Mouse (Mus musculus) lung, postnatal 25 days (tissue): ENCODE measurements around the gene Mterf4.
"Not testable (repeated sequence)": the region's sequence is repeated elsewhere in the genome, so short reads cannot be mapped to it uniquely, and the experiment has no call there.

ENCODE experiments used
- DNase-seq: peaks from one replicate; pipeline ENCODE4 v3.0.0; 2022; ENCODE audit warnings: low spot score

The Mterf4 gene

DNA sequence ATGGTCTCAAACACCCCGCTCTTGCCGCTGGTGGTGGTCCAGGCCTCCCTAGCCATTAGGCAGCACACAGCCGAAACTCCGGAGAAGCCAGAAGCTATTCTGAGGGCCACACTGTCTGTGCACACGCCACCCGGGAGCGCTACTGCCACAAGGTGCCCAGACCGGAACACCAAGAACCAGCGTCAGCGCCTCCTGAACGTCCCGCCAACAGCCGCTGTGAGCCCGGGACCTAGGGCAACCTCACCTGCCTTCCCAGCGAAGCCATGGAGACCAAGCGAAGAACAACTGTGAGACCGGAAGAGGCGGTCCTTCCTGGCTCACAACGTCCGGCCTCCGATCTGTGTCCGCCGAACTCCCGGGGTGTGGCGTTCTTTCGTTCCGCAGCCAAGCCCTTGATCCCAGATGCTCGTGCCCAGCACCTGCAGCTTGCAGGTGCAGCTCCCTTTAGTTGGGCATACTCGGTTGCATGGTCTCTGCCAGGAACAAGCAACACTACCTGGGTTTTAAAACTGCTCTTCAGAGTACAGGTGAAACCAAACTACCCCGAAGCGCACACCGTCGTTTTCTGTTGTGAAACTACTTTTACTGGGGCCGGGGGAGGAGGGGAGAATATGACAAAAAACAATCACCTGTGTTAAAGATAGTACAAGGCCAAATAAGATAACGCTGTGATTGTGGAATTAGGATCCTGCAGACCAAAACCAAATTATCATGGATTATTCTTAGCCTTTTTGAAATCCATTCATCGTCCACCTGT, at the start of gene Mterf4:
Mterf4 (minus strand) TSS at position 335 of the 757 bp plus-strand sequence.
- peak; percentile 78 for DNase-seq

DNA sequence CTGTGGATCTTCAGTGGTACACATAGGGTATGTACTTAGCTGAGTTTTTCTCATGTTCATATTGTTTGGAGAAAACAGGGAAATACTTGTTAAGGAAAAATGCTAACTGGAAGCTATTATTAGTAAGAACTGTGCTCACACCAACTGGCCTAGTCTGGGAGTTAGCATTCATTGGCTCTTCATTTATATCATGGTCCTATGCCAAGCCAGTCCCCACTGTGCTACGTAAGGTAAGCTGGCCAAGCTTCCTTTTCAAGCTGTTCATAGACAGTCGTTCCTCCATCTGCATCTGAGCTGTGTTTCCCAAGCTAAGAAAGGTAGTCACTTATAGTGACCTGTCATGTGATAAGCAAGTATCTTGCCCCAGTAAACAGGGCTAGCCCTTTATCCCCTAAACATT, 47.0 kb upstream of the Mterf4 start:
- DNase-seq, result no peak

DNA sequence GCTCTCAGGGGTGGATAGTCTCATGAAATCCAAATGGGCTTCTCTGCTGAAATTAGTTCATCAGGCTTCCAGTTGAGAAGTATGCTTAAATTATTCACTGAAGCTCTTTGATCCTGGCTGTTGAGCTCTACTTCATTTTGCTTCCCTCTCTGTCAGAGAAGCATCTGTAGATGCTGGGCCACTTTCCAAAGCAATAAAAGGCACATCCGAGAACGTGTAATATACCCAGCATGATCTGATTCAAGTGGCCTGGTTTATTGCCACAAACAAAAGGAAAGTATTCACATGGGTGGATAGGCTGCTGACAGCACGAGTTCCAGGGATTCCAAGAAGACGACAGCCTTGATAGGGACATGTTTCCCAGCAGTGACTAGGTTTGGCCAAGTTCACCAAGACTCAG, 44.0 kb upstream of the Mterf4 start:
- DNase-seq, result no peak

DNA sequence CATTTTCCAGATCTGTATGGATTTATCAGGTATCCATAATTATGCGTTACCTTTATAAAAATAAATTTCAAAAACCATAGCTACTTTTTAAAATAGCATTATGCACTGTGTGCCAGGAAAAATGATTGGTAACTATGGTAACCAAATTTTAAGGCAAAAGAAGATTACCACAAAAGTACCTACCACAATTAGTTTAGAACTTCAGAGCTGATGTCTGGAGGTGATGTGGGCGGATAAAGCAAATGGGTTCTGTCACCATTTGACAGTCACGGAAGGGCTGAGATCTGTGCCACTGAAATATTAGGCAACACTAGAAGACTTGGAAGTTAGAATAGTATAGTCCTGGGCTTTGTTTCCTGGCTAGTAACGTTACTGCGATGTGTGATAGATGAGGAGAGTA, 41.5 kb upstream of the Mterf4 start:
- DNase-seq, result no peak

- DNase-seq, result peak; percentile 97
Observed at GRCm38 (mm10) chr1:93343504-93344047, 37.9 kb upstream of the Mterf4 start.

DNA sequence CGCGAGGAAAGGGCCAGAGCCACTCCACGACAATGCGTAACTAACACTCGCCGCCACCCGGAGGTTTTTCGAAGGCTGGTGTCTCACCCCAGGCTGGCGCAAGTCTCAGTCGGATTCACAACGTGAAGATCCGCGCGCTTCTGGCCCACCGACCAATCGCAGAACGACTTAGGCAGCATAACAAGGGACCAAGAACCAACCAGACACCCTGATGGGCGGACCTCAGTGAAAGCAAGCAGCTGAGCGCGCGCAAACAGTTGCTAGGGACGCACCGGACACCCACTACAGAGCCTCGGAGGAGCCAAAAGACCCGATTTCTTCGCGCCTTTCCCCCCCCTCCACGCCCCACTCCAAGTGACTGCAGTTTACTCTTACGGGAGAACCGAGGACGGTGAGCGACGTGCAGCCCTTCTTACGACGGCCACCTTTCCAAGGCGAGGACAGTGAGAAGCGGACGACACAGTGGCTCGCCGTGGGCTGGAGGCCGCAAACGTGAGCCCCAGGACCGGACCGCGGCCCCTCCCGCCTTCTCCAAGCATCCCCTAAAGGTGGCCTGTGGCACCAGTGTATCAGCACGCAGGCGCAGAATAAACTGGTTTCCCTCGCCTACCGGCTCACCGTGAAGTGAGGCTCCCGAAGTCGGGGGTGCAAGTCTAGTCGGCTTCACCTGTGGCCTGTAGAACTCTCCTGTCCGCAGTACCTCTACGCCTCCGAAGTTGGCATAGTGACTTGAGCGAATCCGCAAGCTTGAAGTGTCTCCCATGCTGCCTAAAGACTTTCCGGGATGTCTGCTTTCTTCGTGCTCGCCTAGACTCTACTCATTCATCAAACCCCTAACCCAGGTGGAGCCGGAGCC, 37.2 kb upstream of the Mterf4 start, which contains the start of the genes Ppp1r7 and Pask:
Ppp1r7 (plus strand) TSS at position 207 of the 856 bp plus-strand sequence.
Pask (minus strand) TSS at position 835 of the 856 bp plus-strand sequence.
- peak; percentile 97 for DNase-seq

DNA sequence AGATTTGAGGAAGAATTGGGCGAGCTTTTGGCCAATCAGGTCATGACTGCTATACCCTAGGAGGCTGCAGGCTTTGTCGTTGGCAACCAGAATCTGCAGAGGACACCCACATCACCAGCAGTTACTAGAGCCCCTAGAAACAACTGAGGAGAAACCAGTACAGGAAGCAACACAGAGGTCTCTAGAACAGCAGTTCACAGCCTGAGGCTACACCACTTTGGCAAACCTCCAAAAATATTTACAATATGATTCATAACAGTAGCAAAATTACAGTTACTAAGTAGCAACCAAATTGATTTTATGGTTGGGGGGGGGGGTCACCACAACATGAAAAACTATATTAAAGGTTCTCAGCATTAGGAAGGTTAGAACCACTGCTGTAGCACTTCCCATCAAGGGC, 28.9 kb upstream of the Mterf4 start:
- no peak for DNase-seq

- no peak for DNase-seq
Observed at GRCm38 (mm10) chr1:93326446-93326845, 20.7 kb upstream of the Mterf4 start.

DNA sequence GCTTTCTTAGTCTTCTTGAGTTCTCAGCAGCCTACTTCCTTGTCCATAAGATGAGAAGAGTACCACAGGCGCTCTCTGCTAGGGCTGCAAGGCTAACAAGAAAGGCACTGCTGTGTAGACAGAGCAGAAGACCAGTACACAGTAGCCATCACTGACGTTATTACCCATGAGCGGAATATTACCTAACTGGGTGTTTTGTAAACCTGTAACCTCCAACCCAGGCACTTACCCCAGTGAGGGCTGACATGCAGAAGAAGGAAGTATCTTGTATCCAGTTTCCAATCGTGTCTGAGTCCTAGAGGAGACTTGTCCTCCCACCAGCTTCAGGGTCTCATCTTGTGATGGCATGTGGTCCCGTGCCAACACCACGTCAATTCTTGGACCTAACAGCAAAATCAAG, 18.3 kb upstream of the Mterf4 start:
- DNase-seq, result no peak

DNA sequence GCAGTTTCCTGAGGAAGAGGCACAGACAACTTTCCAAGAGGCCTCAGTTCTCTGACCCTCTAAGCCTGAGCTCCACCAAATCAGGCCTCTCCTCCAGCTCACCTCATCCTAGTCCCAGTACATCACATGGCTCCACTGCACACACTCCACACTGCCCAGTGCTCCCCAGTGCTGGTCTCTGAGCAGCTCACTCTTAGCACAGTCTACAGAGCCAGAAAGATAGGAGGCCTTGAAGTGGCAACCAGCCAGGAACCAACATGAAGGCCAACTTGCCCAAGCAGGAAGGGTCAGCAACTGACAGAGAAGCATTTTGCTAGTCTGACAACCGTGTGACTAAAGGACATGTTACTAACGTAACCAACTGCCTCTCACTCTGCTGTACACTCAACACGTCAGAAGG, 5.1 kb downstream of the Mterf4 start:
- DNase-seq, result no peak

DNA sequence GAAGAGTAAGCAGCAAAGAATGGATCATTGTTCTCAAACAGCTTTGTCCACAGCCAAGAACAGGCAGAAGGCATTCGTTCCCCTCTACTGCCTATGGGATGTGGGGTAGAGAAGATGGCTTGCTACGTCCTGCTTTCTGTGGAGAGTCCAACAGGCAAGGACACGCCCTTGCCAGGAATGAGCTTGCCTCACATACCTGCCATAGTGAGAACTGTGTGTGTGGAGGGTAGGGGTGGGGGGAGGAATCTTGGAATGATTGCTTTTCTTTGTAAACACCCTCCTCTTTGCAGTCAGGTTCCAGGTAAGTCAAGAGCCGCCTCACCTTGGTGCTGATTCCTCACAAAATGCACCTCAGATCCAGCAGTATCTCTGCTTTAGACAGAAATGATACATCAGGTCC, 5.9 kb downstream of the Mterf4 start:
- peak; percentile 26 for DNase-seq

- not testable (repeated sequence) for DNase-seq
Observed at GRCm38 (mm10) chr1:93294491-93294890, 11.2 kb downstream of the Mterf4 start.

DNA sequence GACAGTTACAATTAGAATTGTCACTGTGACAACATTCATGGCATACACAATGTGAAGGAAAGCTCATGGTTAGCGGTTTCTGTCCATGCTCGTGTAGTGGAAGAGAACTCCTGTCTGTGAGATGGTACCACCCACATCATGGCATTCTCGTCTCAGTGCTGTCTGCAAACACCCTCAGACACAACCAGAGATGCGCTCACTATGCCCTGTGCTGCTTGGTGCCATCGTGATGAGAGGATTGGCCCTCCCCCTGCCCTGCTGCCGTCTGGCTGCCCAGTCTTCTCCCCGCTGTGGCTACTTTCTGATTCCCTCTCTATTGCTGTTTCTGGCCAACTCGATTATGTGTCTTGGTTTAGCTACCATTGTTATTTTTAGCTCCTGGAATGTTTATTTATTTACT, 13.7 kb downstream of the Mterf4 start:
- no peak for DNase-seq

GRCm38 (mm10) chr1:93291591-93291990, 14.1 kb downstream of the Mterf4 start:
- no peak for DNase-seq

GRCm38 (mm10) chr1:93290956-93291355, 14.8 kb downstream of the Mterf4 start:
- DNase-seq, result no peak

- DNase-seq, result no peak
Observed at GRCm38 (mm10) chr1:93289678-93290214, 16.0 kb downstream of the Mterf4 start.

DNA sequence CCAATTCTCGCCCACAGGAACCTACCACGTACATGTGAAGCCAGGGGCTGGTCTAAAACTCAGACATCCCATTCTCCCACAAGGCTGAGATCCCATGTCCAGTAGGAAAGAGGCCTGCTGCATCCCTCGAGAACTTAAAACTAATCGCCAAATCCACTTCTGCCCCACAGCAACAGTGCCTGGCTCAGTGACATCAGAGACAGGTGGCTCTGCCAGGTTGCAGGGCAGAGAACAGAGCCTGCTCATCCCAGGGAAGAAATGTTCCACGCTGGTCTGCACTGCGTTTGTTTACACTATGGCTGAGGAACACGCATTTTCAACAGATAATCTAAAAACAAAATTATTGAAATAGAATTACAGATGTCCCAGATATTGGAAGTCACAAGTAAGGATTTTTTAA, 28.7 kb downstream of the Mterf4 start:
- DNase-seq, result no peak

DNA sequence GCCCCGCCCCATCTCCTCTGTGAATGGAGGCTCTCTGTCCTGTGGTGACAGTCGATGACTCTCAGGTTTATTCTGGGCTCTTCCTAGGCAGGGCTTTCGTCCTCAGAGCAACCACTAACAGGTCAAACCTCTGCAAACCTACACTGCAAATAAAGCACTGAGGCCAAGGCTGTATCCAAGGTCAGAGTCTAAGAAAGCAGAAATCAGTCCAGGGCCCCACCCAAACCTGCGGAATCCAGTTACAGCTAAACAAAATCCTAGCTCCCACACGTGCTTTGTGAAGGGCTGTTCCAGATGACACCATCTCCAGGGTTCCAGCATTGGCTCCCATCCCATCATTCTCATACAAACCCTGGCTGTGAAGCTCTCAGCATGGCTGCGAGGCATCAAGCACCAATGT, 30.2 kb downstream of the Mterf4 start:
- no peak for DNase-seq

DNA sequence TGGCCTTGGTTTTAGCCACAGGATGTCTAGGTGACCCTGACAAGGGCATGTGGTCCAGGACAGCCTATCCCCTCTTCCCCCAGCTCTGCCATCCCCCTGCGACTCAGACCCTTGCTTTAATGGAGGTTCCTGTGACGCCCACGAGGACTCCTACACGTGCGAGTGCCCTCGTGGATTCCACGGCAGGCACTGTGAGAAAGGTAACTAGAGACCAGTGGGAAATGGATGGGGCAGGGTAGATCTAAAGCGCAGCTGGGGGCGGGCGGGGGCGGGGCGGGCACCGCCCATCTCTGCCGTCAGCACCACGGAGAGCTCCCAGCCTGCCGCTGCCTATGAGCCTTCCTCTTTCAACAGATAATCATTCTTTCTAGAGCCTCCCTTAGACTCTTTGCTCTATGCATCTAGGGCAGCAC, 33.3 kb downstream of the Mterf4 start:
- no peak for DNase-seq

DNA sequence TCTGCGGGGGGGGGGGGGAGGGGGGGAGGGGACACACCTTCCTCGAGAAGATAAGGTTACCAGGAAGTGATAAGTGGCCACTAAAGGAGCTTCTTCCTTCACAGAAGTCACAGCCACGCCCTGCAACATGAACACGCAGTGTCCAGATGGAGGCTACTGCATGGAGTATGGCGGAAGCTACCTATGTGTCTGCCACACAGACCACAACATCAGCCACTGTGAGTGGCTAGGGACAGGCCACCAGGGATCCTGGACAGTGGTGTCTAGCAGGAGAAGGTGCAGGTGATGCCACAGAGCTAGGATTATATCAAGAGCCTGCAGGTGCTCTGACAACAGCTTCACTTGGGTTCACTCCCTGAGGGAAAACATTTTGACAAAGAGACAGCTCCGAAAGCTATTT, 34.0 kb downstream of the Mterf4 start:
- no peak for DNase-seq

GRCm38 (mm10) chr1:93270516-93271240, 35.0 kb downstream of the Mterf4 start:
- no peak for DNase-seq

DNA sequence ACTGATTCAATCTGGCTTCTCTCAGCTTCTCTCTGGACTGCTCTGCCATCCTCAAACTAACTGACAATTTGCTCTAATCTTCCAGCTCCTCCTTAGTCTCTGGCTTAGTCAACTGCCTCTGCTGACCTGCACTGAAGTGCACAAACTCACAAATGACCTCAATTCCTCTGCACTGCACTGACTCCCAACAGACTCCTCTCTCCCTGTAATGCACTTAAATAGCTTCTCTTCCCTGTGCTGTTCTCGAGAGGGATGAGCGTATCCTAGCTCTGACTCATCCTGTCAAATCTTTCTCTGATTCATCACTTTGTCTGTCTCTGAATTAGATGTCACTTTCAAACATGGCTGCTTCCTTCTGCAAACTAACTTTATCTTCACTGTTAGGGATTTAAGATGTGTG, 37.5 kb downstream of the Mterf4 start:
- no peak for DNase-seq
